Mouse (Mus musculus): Measurements from ENCODE around the gene Lrp5. TPM values are rescaled to one million over a fixed set of nuclear protein-coding genes. Genes with fewer than 3 reads are reported as not detected.

Gene Lrp5
- total and polyA plus RNA-seq, 2 experiments from 2014 or later: 0.56 to 11.1 TPM

DNA sequence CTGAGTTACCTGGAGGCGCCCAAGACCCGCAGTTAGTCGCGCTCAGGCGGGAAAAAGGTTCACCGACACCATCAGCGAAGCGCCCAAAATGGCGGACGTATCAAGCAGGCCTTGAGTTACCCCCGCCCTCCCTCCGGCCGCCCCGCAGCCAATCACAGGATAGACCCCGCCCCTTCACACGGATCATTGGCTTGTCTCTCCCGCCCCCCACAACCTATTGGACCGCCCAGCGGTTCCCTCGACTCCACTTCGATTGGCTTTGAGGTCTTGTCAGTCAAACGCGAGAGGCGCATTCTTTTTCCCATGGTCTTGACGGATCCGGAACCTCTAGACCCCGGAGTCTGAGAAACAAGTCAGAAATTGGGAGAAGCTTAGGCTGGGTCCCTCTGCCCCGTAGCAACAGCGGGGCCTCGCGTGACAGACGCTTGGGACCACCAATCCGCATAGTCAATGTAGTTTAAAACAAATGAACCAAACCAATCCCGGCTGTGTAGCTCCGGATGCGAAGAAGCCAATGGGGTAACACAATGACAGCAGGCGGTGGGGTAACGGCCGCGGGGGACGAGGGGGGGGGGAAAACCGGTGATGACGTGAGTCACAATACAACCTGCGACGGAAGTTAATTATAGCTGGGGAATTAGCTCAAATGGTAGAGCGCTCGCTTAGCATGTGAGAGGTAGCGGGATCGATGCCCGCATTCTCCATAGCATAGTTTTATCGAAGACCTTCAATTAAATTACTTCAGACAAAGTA, 110.6 kb downstream of the Lrp5 start, which contains the start of gene Ppp6r3:
Gene Ppp6r3 (minus strand): TSS at position 118 of the 753 bp plus-strand sequence.
- peak within 1 kb of the TSS; percentile 80 for H3K4me2 ChIP-seq (ENCODE audit: low read depth)
- H3K27me3 ChIP-seq (ENCODE audit: insufficient read depth, low read length): no peaks in the 10 kb centered on the region
- peak within 1 kb of the TSS; percentile 80 for H3K9ac ChIP-seq
- H3K36me3 ChIP-seq (ENCODE audit: insufficient read depth): no peaks in the 10 kb centered on the region
- H3K27ac ChIP-seq (ENCODE audit: low read depth, low read length): peak within 1 kb of the TSS; percentile 96
- ATAC-seq: peak; percentile 96
- peaks cover 18% of the 10 kb centered on the region for H3K4me1 ChIP-seq (ENCODE audit: insufficient read depth)
- 1% methylated on average over 51 of the region's 51 CpGs for WGBS
- peak; percentile 99 for DNase-seq
- H3K9me3 ChIP-seq (ENCODE audit: low read length): no peaks in the 10 kb centered on the region
- no peak for TF ChIP-seq CTCF (IDR thresholded peaks at IDR 0.05; ENCODE audit: low read depth)
- H3K4me3 ChIP-seq (ENCODE audit: low read depth, low read length): peak within 1 kb of the TSS; percentile 96

DNA sequence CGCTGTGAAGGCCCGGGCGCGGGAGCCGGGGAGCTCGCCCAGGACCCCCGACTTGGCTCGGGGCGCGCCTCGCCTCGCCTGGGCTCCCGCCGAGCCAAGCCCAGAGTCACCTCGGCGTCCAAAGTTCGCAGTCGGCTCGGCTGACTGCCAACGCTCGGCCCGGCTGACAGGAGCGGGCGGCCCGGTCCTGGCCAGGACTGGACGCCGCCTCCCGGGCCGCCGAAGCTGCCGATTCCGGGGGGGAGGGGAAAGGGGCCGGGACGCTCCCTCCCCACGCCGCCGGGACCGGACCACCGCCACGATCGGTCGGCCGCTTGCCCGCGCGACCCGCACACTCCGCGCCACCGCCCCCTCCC, 111.1 kb downstream of the Lrp5 start:
- Histone ChIP-seq H3K9me3 (ENCODE audit: low read length) (no peaks in the 10 kb centered on the region), H3K4me3 (ENCODE audit: low read depth, low read length) (peak overlapping the region; percentile 96), H3K27ac (ENCODE audit: low read depth, low read length) (peak overlapping the region; percentile 96), H3K4me2 (ENCODE audit: low read depth) (peak overlapping the region; percentile 80), H3K27me3 (ENCODE audit: insufficient read depth, low read length) (no peaks in the 10 kb centered on the region), H3K4me1 (ENCODE audit: insufficient read depth) (peaks cover 18% of the 10 kb centered on the region), H3K9ac (peak overlapping the region; percentile 80), H3K36me3 (ENCODE audit: insufficient read depth) (no peaks in the 10 kb centered on the region)
- DNase-seq (no peak), ATAC-seq (peak; percentile 5; the same call in 1 of the 2 replicates)
- WGBS: under 1% methylated on average over 46 of the region's 50 CpGs
- no peak for TF ChIP-seq CTCF (IDR thresholded peaks at IDR 0.05; ENCODE audit: low read depth)

- H3K27me3 ChIP-seq (ENCODE audit: insufficient read depth, low read length): no peaks in the 10 kb centered on the region
- DNase-seq (no peak), ATAC-seq (no peak)
- H3K4me3 ChIP-seq (ENCODE audit: low read depth, low read length): peak overlapping the region; percentile 96
- no peaks in the 10 kb centered on the region for H3K9me3 ChIP-seq (ENCODE audit: low read length)
- WGBS: 4% methylated on average over 9 of the region's 9 CpGs
- peak overlapping the region; percentile 80 for H3K9ac ChIP-seq
- H3K4me1 ChIP-seq (ENCODE audit: insufficient read depth): peaks cover 18% of the 10 kb centered on the region
- H3K27ac ChIP-seq (ENCODE audit: low read depth, low read length): peak overlapping the region; percentile 96; the same call in 1 of the 2 replicates
- H3K36me3 ChIP-seq (ENCODE audit: insufficient read depth): no peaks in the 10 kb centered on the region
- peak overlapping the region; percentile 80 for H3K4me2 ChIP-seq (ENCODE audit: low read depth)
- no peak for TF ChIP-seq CTCF (IDR thresholded peaks at IDR 0.05; ENCODE audit: low read depth)
Measured at GRCm38 (mm10) chr19:3574593-3575094, 111.7 kb downstream of the Lrp5 start.

DNA sequence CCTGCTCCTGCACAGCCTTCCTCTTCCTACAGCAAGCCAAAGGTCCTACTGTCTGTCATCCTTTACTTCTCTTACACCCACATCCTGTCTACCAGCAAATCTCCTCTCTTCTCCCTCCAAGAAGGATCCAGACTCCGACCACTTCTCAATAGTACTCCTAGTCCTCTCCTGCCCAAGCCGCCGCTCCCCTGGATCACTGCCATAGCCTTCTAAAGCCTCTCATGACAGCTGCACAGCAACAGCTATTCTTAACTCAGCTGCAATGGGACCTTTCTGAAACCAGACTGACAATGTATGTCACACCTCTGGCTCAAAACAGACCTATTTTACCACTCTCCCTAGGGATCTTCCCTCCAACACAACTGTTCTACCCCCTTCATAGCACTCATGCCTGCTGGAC, 122.1 kb downstream of the Lrp5 start:
- ATAC-seq (no peak), DNase-seq (no peak)
- Histone ChIP-seq H3K9ac (no peak overlapping the region), H3K9me3 (ENCODE audit: low read length) (no peaks in the 10 kb centered on the region), H3K4me3 (ENCODE audit: low read depth, low read length) (no peak overlapping the region), H3K4me2 (ENCODE audit: low read depth) (no peak overlapping the region), H3K36me3 (ENCODE audit: insufficient read depth) (no peaks in the 10 kb centered on the region), H3K27me3 (ENCODE audit: insufficient read depth, low read length) (no peaks in the 10 kb centered on the region), H3K4me1 (ENCODE audit: insufficient read depth) (peaks cover 4% of the 10 kb centered on the region; the same call in 1 of the 2 replicates), H3K27ac (ENCODE audit: low read depth, low read length) (no peak overlapping the region)
- TF ChIP-seq CTCF (IDR thresholded peaks at IDR 0.05; ENCODE audit: low read depth): no peak
- WGBS: 74% methylated on average over 3 of the region's 3 CpGs

DNA sequence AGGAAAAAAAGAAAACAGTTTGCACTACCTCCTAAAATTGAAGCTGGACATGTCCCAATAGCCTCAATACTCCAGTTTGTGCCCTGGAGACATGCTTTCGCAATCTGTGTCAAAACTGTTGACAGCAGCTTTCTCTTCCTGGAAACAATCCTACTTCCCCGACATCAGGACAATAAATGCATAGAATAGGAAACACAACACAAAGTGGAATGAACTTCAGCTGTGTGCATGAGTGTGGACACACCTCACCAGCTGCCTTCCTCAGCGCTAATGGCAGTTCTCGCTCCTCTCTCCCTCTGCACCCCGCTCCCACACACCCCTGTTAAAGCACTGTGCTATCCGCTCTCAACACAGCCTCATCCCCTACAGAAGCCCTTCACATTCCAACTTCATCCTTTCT, 123.6 kb downstream of the Lrp5 start:
- Histone ChIP-seq H3K4me3 (ENCODE audit: low read depth, low read length) (no peak overlapping the region), H3K36me3 (ENCODE audit: insufficient read depth) (no peaks in the 10 kb centered on the region), H3K4me2 (ENCODE audit: low read depth) (no peak overlapping the region), H3K27me3 (ENCODE audit: insufficient read depth, low read length) (no peaks in the 10 kb centered on the region), H3K27ac (ENCODE audit: low read depth, low read length) (no peak overlapping the region), H3K9ac (no peak overlapping the region), H3K9me3 (ENCODE audit: low read length) (no peaks in the 10 kb centered on the region), H3K4me1 (ENCODE audit: insufficient read depth) (0 out of 2 replicates have a peak, but pooled peaks cover under 1% of the 10 kb centered on the region)
- ATAC-seq (no peak), DNase-seq (no peak)
- no peak for TF ChIP-seq CTCF (IDR thresholded peaks at IDR 0.05; ENCODE audit: low read depth)
- 80% methylated on average over 6 of the region's 6 CpGs for WGBS

- Histone ChIP-seq H3K9ac (no peak overlapping the region), H3K4me2 (ENCODE audit: low read depth) (no peak overlapping the region), H3K27me3 (ENCODE audit: insufficient read depth, low read length) (no peaks in the 10 kb centered on the region), H3K27ac (ENCODE audit: low read depth, low read length) (no peak overlapping the region), H3K4me1 (ENCODE audit: insufficient read depth) (no peaks in the 10 kb centered on the region), H3K36me3 (ENCODE audit: insufficient read depth) (no peaks in the 10 kb centered on the region), H3K4me3 (ENCODE audit: low read depth, low read length) (no peak overlapping the region), H3K9me3 (ENCODE audit: low read length) (no peaks in the 10 kb centered on the region)
- DNase-seq (no peak), ATAC-seq (no peak)
- TF ChIP-seq CTCF (IDR thresholded peaks at IDR 0.05; ENCODE audit: low read depth): no peak
- 96% methylated on average over 2 of the region's 2 CpGs for WGBS
Measured at GRCm38 (mm10) chr19:3562298-3562697, 124.1 kb downstream of the Lrp5 start.

GRCm38 (mm10) chr19:3556169-3556827, 130.1 kb downstream of the Lrp5 start:
- Histone ChIP-seq H3K27ac (ENCODE audit: low read depth, low read length) (no peak overlapping the region), H3K9ac (no peak overlapping the region), H3K4me1 (ENCODE audit: insufficient read depth) (no peaks in the 10 kb centered on the region; the same call in 1 of the 2 replicates), H3K36me3 (ENCODE audit: insufficient read depth) (no peaks in the 10 kb centered on the region), H3K9me3 (ENCODE audit: low read length) (no peaks in the 10 kb centered on the region), H3K4me2 (ENCODE audit: low read depth) (no peak overlapping the region), H3K4me3 (ENCODE audit: low read depth, low read length) (no peak overlapping the region), H3K27me3 (ENCODE audit: insufficient read depth, low read length) (no peaks in the 10 kb centered on the region)
- no peak for TF ChIP-seq CTCF (IDR thresholded peaks at IDR 0.05; ENCODE audit: low read depth)
- 95% methylated on average over 2 of the region's 2 CpGs for WGBS
- DNase-seq: no peak
- ATAC-seq: no peak

Measured in forebrain, postnatal 0 days (tissue).